Mouse (Mus musculus) kidney, adult 9 months (tissue): Measurements from ENCODE around the gene Lipf.

Source experiments
- DNase-seq: peaks from one replicate; pipeline ENCODE4 v3.0.0; 2022

The Lipf gene

GRCm38 (mm10) chr19:33960887-33961286, at the start of gene Lipf:
Gene Lipf, plus strand, starts transcription at chr19:33961187.
- no peak for DNase-seq

DNA sequence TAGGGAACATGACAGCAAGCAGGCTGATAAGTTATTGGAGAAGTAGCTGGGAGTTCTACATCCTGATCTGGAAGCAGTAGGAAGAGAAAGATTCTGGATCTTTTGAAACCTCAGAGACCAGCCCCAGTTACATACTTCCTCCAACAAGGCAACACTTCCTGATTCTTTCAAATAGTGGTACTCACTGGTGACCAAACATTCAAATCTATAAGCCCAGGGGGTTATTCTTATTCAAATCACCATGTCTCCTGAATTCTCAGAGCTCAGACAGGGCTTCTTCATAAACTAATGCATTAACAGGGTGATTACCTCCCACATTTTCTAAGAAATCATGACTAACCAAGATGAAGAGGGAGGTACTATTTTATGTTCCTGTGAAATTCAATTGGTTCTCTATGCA, 36.9 kb upstream of the Lipf start:
- DNase-seq, result no peak

DNA sequence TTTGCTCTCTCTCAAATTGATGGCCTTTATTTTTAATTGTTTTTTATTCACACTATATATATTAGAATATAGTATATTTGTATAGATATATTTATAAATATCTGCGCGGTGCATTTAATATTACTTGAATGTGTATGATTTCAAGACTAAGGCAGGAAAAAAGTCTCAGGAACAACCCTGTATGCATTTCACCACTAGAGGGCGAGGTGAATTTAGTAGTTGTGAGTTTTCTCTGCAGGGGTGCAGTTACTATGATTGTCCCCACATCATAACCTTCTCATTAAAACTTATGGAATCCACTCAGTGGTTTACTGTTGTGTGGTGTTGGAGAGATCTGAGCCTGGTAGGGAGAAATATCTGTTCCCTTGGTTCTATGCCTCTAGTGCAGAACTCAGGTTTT, 18.0 kb downstream of the Lipf start:
- DNase-seq, result peak; percentile 27

DNA sequence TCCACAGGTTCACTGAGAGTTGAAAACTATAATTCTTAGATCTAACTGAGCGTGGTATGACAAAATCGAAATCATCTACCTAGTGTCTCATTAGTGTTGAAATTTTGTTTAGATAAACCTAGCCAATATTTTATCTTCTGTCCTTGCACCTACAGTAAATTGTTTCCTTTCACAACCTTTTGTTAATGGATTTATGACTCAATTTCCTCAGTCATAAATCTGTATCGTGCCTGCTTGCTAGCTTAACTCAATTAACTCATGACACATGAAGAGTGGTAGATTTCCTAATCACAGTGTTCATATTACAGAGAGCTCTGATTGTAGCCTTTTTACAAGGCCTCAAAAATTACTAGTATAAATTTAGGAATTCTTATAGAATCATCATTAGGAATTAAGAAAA, 22.1 kb downstream of the Lipf start:
- DNase-seq, result no peak

GRCm38 (mm10) chr19:34008002-34008401, 47.0 kb downstream of the Lipf start, which contains the start of gene Lipk:
Gene Lipk, plus strand, starts transcription at chr19:34008290.
- DNase-seq, result no peak

GRCm38 (mm10) chr19:34021440-34022172, 60.6 kb downstream of the Lipf start:
- DNase-seq, result no peak

- DNase-seq, result peak; percentile 5
These were observed 61.8 kb downstream of the Lipf start for GRCm38 (mm10) chr19:34022759-34023158.
